Mouse (Mus musculus): ENCODE data around the gene Olfr114.

Gene Olfr114

GRCm38 (mm10) chr17:37592643-37593042, at the start of gene Olfr114:
Olfr114 (minus strand) TSS chr17:37592743.
- DNase-seq (ENCODE audit: low spot score in 2 of 2), result no peak

- DNase-seq (ENCODE audit: low spot score in 2 of 2), result no peak
Observed at GRCm38 (mm10) chr17:37627009-37627408, 34.5 kb upstream of the Olfr114 start, which contains the start of the genes Olfr115 and Olfr116. Olfr115 (minus strand) TSS chr17:37627109. Olfr116 (minus strand) TSS chr17:37627199.

GRCm38 (mm10) chr17:37577563-37577962, 15.0 kb downstream of the Olfr114 start, which contains the start of gene Olfr113:
Olfr113 (minus strand) TSS chr17:37577663.
- DNase-seq (ENCODE audit: low spot score in 2 of 2), result no peak

GRCm38 (mm10) chr17:37569351-37569750, 23.2 kb downstream of the Olfr114 start, which contains the start of gene Olfr112:
Olfr112 (minus strand) TSS chr17:37569451.
- no peak for DNase-seq (ENCODE audit: low spot score in 2 of 2)

- no peak for DNase-seq (ENCODE audit: low spot score in 2 of 2)
Observed at GRCm38 (mm10) chr17:37558913-37559615, 33.5 kb downstream of the Olfr114 start.

- DNase-seq (ENCODE audit: low spot score in 2 of 2), result no peak
Observed at GRCm38 (mm10) chr17:37543800-37544435, 48.6 kb downstream of the Olfr114 start.

GRCm38 (mm10) chr17:37541454-37542119, 51.0 kb downstream of the Olfr114 start:
- DNase-seq (ENCODE audit: low spot score in 2 of 2), result no peak
